10 mouse cellular contexts compared by ENCODE assay signal in the genomic region with DNA sequence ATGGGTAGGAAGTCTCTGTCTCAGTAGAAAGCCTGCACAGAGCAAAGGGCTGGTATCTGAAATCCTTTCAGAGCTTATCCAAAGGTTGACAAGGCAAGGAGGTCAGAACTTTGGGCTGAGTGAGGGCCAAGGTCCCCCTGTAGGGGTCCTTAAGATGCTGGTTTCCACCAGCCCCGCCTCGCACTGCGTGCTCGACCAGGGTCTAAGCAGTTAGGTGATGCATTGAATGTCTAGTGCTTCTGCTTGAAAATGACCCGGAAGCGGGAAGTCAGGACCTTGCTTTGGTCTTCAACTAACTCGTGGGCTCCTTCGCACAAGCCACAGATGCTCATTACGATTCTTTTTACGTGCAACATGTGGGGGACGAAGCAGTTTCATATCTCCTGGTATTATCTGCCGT. TPM values are rescaled to one million over a fixed set of nuclear protein-coding genes. Genes with fewer than 3 reads are reported as not detected.
DNase-seq lines count a peak whose midpoint lies in the region; ATAC-seq and TF ChIP-seq lines count a peak whose summit lies in the region.
"Had no signal": no experiment of that assay in that cellular context is flagged by ENCODE, and none has a peak within 500 bp of the region (broad histone marks: within the 10 kb centered on the region; RNA-seq: fewer than 3 reads in every experiment).

No protein-coding gene starts in this region.

- no peak overlapping the region for H3K9ac ChIP-seq in heart, adult 2 months (ENCODE audit: low read depth, low read length)
- H3K9ac ChIP-seq in hindbrain, embryonic 11.5 days (ENCODE audit: low read depth, low read length): peak overlapping the region; percentile 93
- no peak overlapping the region for H3K9ac ChIP-seq in liver, postnatal 0 days (replicated peaks)

- H3K9me3 ChIP-seq in hindbrain, embryonic 11.5 days (ENCODE audit: control insufficient read depth, low read length): no peaks in the 10 kb centered on the region
- no peaks in the 10 kb centered on the region for H3K9me3 ChIP-seq in liver, postnatal 0 days (ENCODE audit: low read length)

- DNase-seq in heart, adult 2 months: no peak
- DNase-seq in heart, postnatal 14 days: no peak
- peak; percentile 65 for DNase-seq in hindbrain, embryonic 11.5 days (ENCODE audit: low spot score)
- no peak for DNase-seq in liver, postnatal 0 days
- no peak for DNase-seq in ovary, postnatal 14 days (ENCODE audit: low spot score)
- DNase-seq in frontal cortex, postnatal 36 days (ENCODE audit: low spot score in 2 of 2): no peak

- peaks cover 29% of the 10 kb centered on the region for H3K27me3 ChIP-seq in heart, adult 2 months (ENCODE audit: control insufficient read depth, insufficient read depth, low read length)
- H3K27me3 ChIP-seq in hindbrain, embryonic 11.5 days (ENCODE audit: control insufficient read depth, insufficient read depth, low read length): no peaks in the 10 kb centered on the region; the same call in 1 of the 2 replicates
- H3K27me3 ChIP-seq in liver, postnatal 0 days (ENCODE audit: insufficient read depth, low read length): peaks cover 72% of the 10 kb centered on the region

- intact Hi-C loops in heart, adult 2 months (cut with DNase I): no loop called here
- intact Hi-C loops in heart, postnatal 14 days (cut with DNase I): no loop called here

- H3K27ac ChIP-seq in heart, adult 2 months: no peak overlapping the region
- H3K27ac ChIP-seq in cortical plate, adult 2 months (ENCODE audit: insufficient read depth, low read length): no peak overlapping the region
- peak overlapping the region; percentile 98 for H3K27ac ChIP-seq in hindbrain, embryonic 11.5 days (ENCODE audit: low read depth, low read length)
- H3K27ac ChIP-seq in liver, postnatal 0 days (ENCODE audit: low read depth): no peak overlapping the region

- ATAC-seq in hindbrain, embryonic 11.5 days (ENCODE audit: low FRiP score): no peak
- ATAC-seq in liver, postnatal 0 days: no peak
- no peak for ATAC-seq in cerebellum, adult (ENCODE audit: insufficient number of reproducible peaks, low FRiP score, low TSS enrichment)

- peak overlapping the region; percentile 18 for H3K4me3 ChIP-seq in heart, adult 2 months
- H3K4me3 ChIP-seq in cortical plate, adult 2 months (ENCODE audit: insufficient read depth, low read length): peak overlapping the region; percentile 32; the same call in 1 of the 2 replicates
- peak overlapping the region; percentile 86 for H3K4me3 ChIP-seq in hindbrain, embryonic 11.5 days (ENCODE audit: low read depth, low read length)
- H3K4me3 ChIP-seq in liver, postnatal 0 days (ENCODE audit: low read depth, low read length): no peak overlapping the region
- H3K4me3 ChIP-seq: erythroblast, embryonic 14.5 days; myocyte had no signal

- WGBS in heart, adult 2 months: 4% methylated on average over 12 of the region's 12 CpGs
- under 1% methylated on average over 12 of the region's 12 CpGs for WGBS in hindbrain, embryonic 11.5 days
- WGBS in liver, postnatal 0 days (ENCODE audit: insufficient replicate concordance): under 1% methylated on average over 12 of the region's 12 CpGs

- no peaks in the 10 kb centered on the region for H3K79me2 ChIP-seq in heart, adult 2 months (replicated peaks; ENCODE audit: control insufficient read depth, insufficient read depth, low read length)

- TF ChIP-seq POLR2A in heart, adult 2 months (IDR thresholded peaks at IDR 0.05; ENCODE audit: insufficient read depth, low read depth, low read length): no peak
- no peak for TF ChIP-seq POLR2A in cortical plate, adult 2 months (IDR thresholded peaks at IDR 0.05; ENCODE audit: extremely low read depth, insufficient read depth, low read length)

- peak overlapping the region; percentile 79 for H3K4me2 ChIP-seq in hindbrain, embryonic 11.5 days (replicated peaks; ENCODE audit: low read depth, low read length)
- peak overlapping the region; percentile 35; the same call in 1 of the 2 replicates for H3K4me2 ChIP-seq in liver, postnatal 0 days (ENCODE audit: low read depth, low read length)

- no peak for TF ChIP-seq EP300 in heart, adult 2 months (IDR thresholded peaks at IDR 0.05; ENCODE audit: insufficient read depth, low read depth, low read length)
- no peak for TF ChIP-seq EP300 in liver, postnatal 0 days (IDR thresholded peaks at IDR 0.05; ENCODE audit: low read depth)

- no peaks in the 10 kb centered on the region for H3K36me3 ChIP-seq in heart, adult 2 months (ENCODE audit: control insufficient read depth, insufficient read depth, low read length)
- H3K36me3 ChIP-seq in hindbrain, embryonic 11.5 days (ENCODE audit: control insufficient read depth, insufficient read depth, low read length): no peaks in the 10 kb centered on the region
- H3K36me3 ChIP-seq in liver, postnatal 0 days (replicated peaks; ENCODE audit: insufficient read depth, low read length): no peaks in the 10 kb centered on the region

- no peak for TF ChIP-seq CTCF in heart, adult 2 months (IDR thresholded peaks at IDR 0.05)
- no peak for TF ChIP-seq CTCF in cortical plate, adult 2 months (IDR thresholded peaks at IDR 0.05; ENCODE audit: extremely low read depth, insufficient read depth, low read length)
- no peak for TF ChIP-seq CTCF in liver, postnatal 0 days (IDR thresholded peaks at IDR 0.05; ENCODE audit: low read depth)

- no peaks in the 10 kb centered on the region for H3K4me1 ChIP-seq in heart, adult 2 months (ENCODE audit: control insufficient read depth, insufficient read depth, low read length)
- no peaks in the 10 kb centered on the region for H3K4me1 ChIP-seq in cortical plate, adult 2 months (ENCODE audit: control insufficient read depth, insufficient read depth, low read length)
- peaks cover 11% of the 10 kb centered on the region for H3K4me1 ChIP-seq in hindbrain, embryonic 11.5 days (replicated peaks; ENCODE audit: control insufficient read depth, insufficient read depth, low read length)
- no peaks in the 10 kb centered on the region for H3K4me1 ChIP-seq in liver, postnatal 0 days (ENCODE audit: insufficient read depth)

RNA-seq across cellular contexts. Expression of gene Npas3, which starts 2.3 kb away (rescaled TPM):
- under 1 TPM; 0.10 to 0.64 TPM for total RNA-seq in heart, adult 2 months (2021)
- 0.02 and 0.18 TPM in 2 replicates for polyA plus RNA-seq in heart, adult 2 months (2012; rRNA removed)
- 1 to 10 TPM in 1 of 2 experiments, under 1 TPM in 1; 0.90 to 1.1 TPM for total RNA-seq in heart, postnatal 14 days (2021)
- 7.9 and 8.6 TPM in 2 replicates for polyA plus RNA-seq in cortical plate, adult 2 months (2012; rRNA removed)
- 14.3 and 19.7 TPM in 2 replicates for polyA plus RNA-seq in hindbrain, embryonic 11.5 days (2014; fragmentation: Nextera tagmentation; extraction: Ambion mirVana)
- polyA plus RNA-seq in liver, postnatal 0 days (2015; fragmentation: Nextera tagmentation; extraction: Ambion mirVana): 0.08 TPM in 2 replicates
- polyA plus RNA-seq: erythroblast, embryonic 14.5 days had no signal
